Comparison of ENCODE assay signal across 17 mouse cellular contexts in genomic region chr2:172888147-172888546, GRCm38 (mm10). TPM values are rescaled to one million over a fixed set of nuclear protein-coding genes. Genes with fewer than 3 reads are reported as not detected.
DNase-seq lines count a peak whose midpoint lies in the region; ATAC-seq and TF ChIP-seq lines count a peak whose summit lies in the region.
"Had no signal": no experiment of that assay in that cellular context is flagged by ENCODE, and none has a peak within 500 bp of the region (broad histone marks: within the 10 kb centered on the region; RNA-seq: fewer than 3 reads in every experiment).

No protein-coding gene starts in this region.

- no peak for TF ChIP-seq CTCF in intestine, postnatal 0 days (IDR thresholded peaks at IDR 0.05; ENCODE audit: low read depth)
- no peak for TF ChIP-seq CTCF in lung, postnatal 0 days (IDR thresholded peaks at IDR 0.05)

- H3K27ac ChIP-seq in intestine, embryonic 15.5 days: no peak overlapping the region
- no peak overlapping the region for H3K27ac ChIP-seq in intestine, postnatal 0 days (ENCODE audit: low read depth, low read length)
- no peak overlapping the region for H3K27ac ChIP-seq in lung, postnatal 0 days (ENCODE audit: low read length)
- H3K27ac ChIP-seq in limb, embryonic 11.5 days (replicated peaks; ENCODE audit: low read depth, low read length): no peak overlapping the region; the same call in 1 of the 2 replicates
- H3K27ac ChIP-seq: forebrain, embryonic 13.5 days; hindbrain, embryonic 13.5 days had no signal

- no peaks in the 10 kb centered on the region for H3K36me3 ChIP-seq in intestine, embryonic 15.5 days
- H3K36me3 ChIP-seq in intestine, postnatal 0 days (ENCODE audit: control insufficient read depth, insufficient read depth): peaks cover 2% of the 10 kb centered on the region; the same call in 1 of the 2 replicates
- H3K36me3 ChIP-seq in lung, postnatal 0 days (ENCODE audit: insufficient read depth, low read length): no peaks in the 10 kb centered on the region
- H3K36me3 ChIP-seq in limb, embryonic 11.5 days (ENCODE audit: control insufficient read depth, insufficient read depth, low read length): peaks cover 1% of the 10 kb centered on the region; the same call in 1 of the 2 replicates
- H3K36me3 ChIP-seq: hindbrain, embryonic 13.5 days had no signal

- 0 out of 2 replicates have a peak, but pooled peaks have one; percentile 29 for ATAC-seq in intestine, embryonic 15.5 days
- ATAC-seq in intestine, postnatal 0 days: no peak
- ATAC-seq in lung, postnatal 0 days: 0 out of 2 replicates have a peak, but pooled peaks have one; percentile 12
- ATAC-seq in limb, embryonic 11.5 days (ENCODE audit: insufficient number of reproducible peaks, low FRiP score, low TSS enrichment, low read depth): peak; percentile 59
- ATAC-seq in frontal cortex, adult (ENCODE audit: low TSS enrichment): no peak
- ATAC-seq: forebrain, embryonic 13.5 days had no signal

- DNase-seq in lung, postnatal 0 days (ENCODE audit: low spot score): peak; percentile 27
- no peak for DNase-seq in lung, postnatal 14 days
- peak; percentile 74 for DNase-seq in limb, embryonic 11.5 days (ENCODE audit: low spot score)
- DNase-seq in gastrocnemius, adult 18-20 months (ENCODE audit: low spot score): no peak
- no peak for DNase-seq in cerebellum, adult 11 months
- DNase-seq: adrenal gland, adult 2 months; cerebellum, adult 11-12 months; kidney, adult 8-10 months; layer of hippocampus, postnatal 36 days; thymus, postnatal 36 days had no signal

- H3K9ac ChIP-seq in intestine, embryonic 15.5 days: no peak overlapping the region
- no peak overlapping the region for H3K9ac ChIP-seq in intestine, postnatal 0 days (ENCODE audit: low read depth, low read length)
- no peak overlapping the region for H3K9ac ChIP-seq in lung, postnatal 0 days (replicated peaks; ENCODE audit: low read depth)
- H3K9ac ChIP-seq in limb, embryonic 11.5 days (ENCODE audit: low read length): no peak overlapping the region
- H3K9ac ChIP-seq: forebrain, embryonic 13.5 days; hindbrain, embryonic 13.5 days had no signal

- H3K27me3 ChIP-seq in intestine, embryonic 15.5 days (replicated peaks): no peaks in the 10 kb centered on the region
- no peaks in the 10 kb centered on the region for H3K27me3 ChIP-seq in intestine, postnatal 0 days (replicated peaks; ENCODE audit: control insufficient read depth, insufficient read depth, low read length)
- no peaks in the 10 kb centered on the region for H3K27me3 ChIP-seq in lung, postnatal 0 days (replicated peaks; ENCODE audit: insufficient read depth, low read length)
- H3K27me3 ChIP-seq in limb, embryonic 11.5 days (ENCODE audit: control insufficient read depth, insufficient read depth, low read length): no peaks in the 10 kb centered on the region
- H3K27me3 ChIP-seq: forebrain, embryonic 13.5 days; hindbrain, embryonic 13.5 days had no signal

- H3K4me2 ChIP-seq in intestine, embryonic 15.5 days (replicated peaks): no peak overlapping the region
- H3K4me2 ChIP-seq in intestine, postnatal 0 days (replicated peaks; ENCODE audit: low read depth): no peak overlapping the region
- H3K4me2 ChIP-seq in lung, postnatal 0 days (replicated peaks; ENCODE audit: low read depth, low read length): no peak overlapping the region
- H3K4me2 ChIP-seq in limb, embryonic 11.5 days (ENCODE audit: low read depth, severe bottlenecking): no peak overlapping the region
- H3K4me2 ChIP-seq: forebrain, embryonic 13.5 days; hindbrain, embryonic 13.5 days had no signal

- H3K9me3 ChIP-seq in intestine, embryonic 15.5 days: no peaks in the 10 kb centered on the region
- H3K9me3 ChIP-seq in intestine, postnatal 0 days (ENCODE audit: control insufficient read depth): no peaks in the 10 kb centered on the region
- no peaks in the 10 kb centered on the region for H3K9me3 ChIP-seq in lung, postnatal 0 days (ENCODE audit: low read length)
- no peaks in the 10 kb centered on the region for H3K9me3 ChIP-seq in limb, embryonic 11.5 days (ENCODE audit: control insufficient read depth, low read length)
- H3K9me3 ChIP-seq: forebrain, embryonic 13.5 days; hindbrain, embryonic 13.5 days had no signal

- WGBS in intestine, embryonic 15.5 days: 43% methylated on average over 11 of the region's 12 CpGs
- WGBS in intestine, postnatal 0 days: 56% methylated on average over 11 of the region's 12 CpGs
- 53% methylated on average over 11 of the region's 12 CpGs for WGBS in lung, postnatal 0 days
- 16% methylated on average over 11 of the region's 12 CpGs for WGBS in limb, embryonic 11.5 days

- peaks cover 13% of the 10 kb centered on the region; the same call in 1 of the 2 replicates for H3K4me1 ChIP-seq in intestine, embryonic 15.5 days (replicated peaks)
- no peaks in the 10 kb centered on the region for H3K4me1 ChIP-seq in intestine, postnatal 0 days (replicated peaks; ENCODE audit: control insufficient read depth, insufficient read depth, low read length)
- H3K4me1 ChIP-seq in lung, postnatal 0 days (ENCODE audit: insufficient read depth, low read depth, low read length): no peaks in the 10 kb centered on the region
- H3K4me1 ChIP-seq in limb, embryonic 11.5 days (ENCODE audit: control insufficient read depth, insufficient read depth, low read length): peaks cover 32% of the 10 kb centered on the region
- H3K4me1 ChIP-seq: forebrain, embryonic 13.5 days had no signal

- no peak overlapping the region for H3K4me3 ChIP-seq in intestine, embryonic 15.5 days (replicated peaks)
- H3K4me3 ChIP-seq in intestine, postnatal 0 days (ENCODE audit: low read depth, low read length): no peak overlapping the region
- no peak overlapping the region for H3K4me3 ChIP-seq in lung, postnatal 0 days (ENCODE audit: low read depth, low read length)
- H3K4me3 ChIP-seq in limb, embryonic 11.5 days (ENCODE audit: low read depth, low read length): no peak overlapping the region
- H3K4me3 ChIP-seq: forebrain, embryonic 13.5 days; hindbrain, embryonic 13.5 days had no signal

- no peak for TF ChIP-seq EP300 in lung, postnatal 0 days (IDR thresholded peaks at IDR 0.05)

RNA-seq across cellular contexts. Expression of gene Bmp7, which starts 52.0 kb away (rescaled TPM):
- polyA plus RNA-seq in intestine, embryonic 15.5 days (2015; fragmentation: Nextera tagmentation; extraction: Ambion mirVana): 17.4 and 22.4 TPM in 2 replicates
- polyA plus RNA-seq in intestine, postnatal 0 days (2015; fragmentation: Nextera tagmentation; extraction: Ambion mirVana): 37.6 and 41.1 TPM in 2 replicates
- polyA plus RNA-seq in lung, postnatal 0 days (2015; fragmentation: Nextera tagmentation; extraction: Ambion mirVana): 1.1 and 1.7 TPM in 2 replicates
- polyA plus RNA-seq in limb, embryonic 11.5 days (2014; fragmentation: Nextera tagmentation; extraction: Ambion mirVana): 38.1 and 40.9 TPM in 2 replicates
- total RNA-seq in gastrocnemius, adult 18-20 months (2021): under 1 TPM; 0.45 to 0.68 TPM
- total RNA-seq: granulocyte monocyte progenitor cell, adult 5-6 weeks; megakaryocyte-erythroid progenitor cell, adult 5-6 weeks had no signal

Comparison
In these comparisons a context has a peak if more than half of its experiments do, and no peak if none do; other contexts are left out.
1. ATAC-seq: peak in intestine, embryonic 15.5 days (single experiment), lung, postnatal 0 days (single experiment) and limb, embryonic 11.5 days (single experiment); none in intestine, postnatal 0 days (single experiment) and frontal cortex, adult (single experiment).
2. DNase-seq: peak in lung, postnatal 0 days (single experiment) and limb, embryonic 11.5 days (single experiment); none in lung, postnatal 14 days (single experiment), gastrocnemius, adult 18-20 months (single experiment) and cerebellum, adult 11 months (single experiment).